Mouse (Mus musculus) heart, embryonic 10.5 days (tissue): ENCODE data around the gene Gaa. TPM values are rescaled to one million over a fixed set of nuclear protein-coding genes. Genes with fewer than 3 reads are reported as not detected.
"Not testable (repeated sequence)": the region's sequence is repeated elsewhere in the genome, so short reads cannot be mapped to it uniquely, and the experiment has no call there.

Source experiments
- DNase-seq: peaks from one replicate; pipeline ENCODE4 v3.0.0-alpha.2; 2017; ENCODE audit warnings: low spot score
- H3K27ac ChIP-seq: fragments of 300-500 bp; sonication (generic); 2 replicates; pipeline ENCODE4 v1.5.1; 2016; ENCODE audit warnings: mild to moderate bottlenecking
- H3K27me3 ChIP-seq: fragments of 300-500 bp; sonication (generic); 2 replicates; pipeline ENCODE4 v1.6.1; 2016; ENCODE audit warnings: mild to moderate bottlenecking; ENCODE audit not compliant: poor library complexity, insufficient read depth, severe bottlenecking
- H3K36me3 ChIP-seq: fragments of 300-500 bp; sonication (generic); 2 replicates; pipeline ENCODE4 v1.6.1; 2016; ENCODE audit warnings: mild to moderate bottlenecking, moderate library complexity
- H3K4me1 ChIP-seq: fragments of 300-500 bp; sonication (generic); 2 replicates; pipeline ENCODE4 v1.6.1; 2016; ENCODE audit warnings: mild to moderate bottlenecking
- H3K4me3 ChIP-seq: fragments of 300-500 bp; sonication (generic); 2 replicates; pipeline ENCODE4 v1.5.1; 2016; ENCODE audit warnings: mild to moderate bottlenecking, moderate library complexity
- H3K9me3 ChIP-seq: fragments of 300-500 bp; sonication (generic); 2 replicates; pipeline ENCODE4 v1.6.1; 2016; ENCODE audit warnings: mild to moderate bottlenecking, moderate library complexity
- WGBS: fragments of 180-500 bp; shearing (Covaris S2); methylation state at CpG from one replicate; pipeline ENCODE4 v1.1.7; 2016; 5-methylcytosine and 5-hydroxymethylcytosine counted together
- polyA plus RNA-seq: library from polyadenylated mRNA; unstranded; fragments of >200 nt; fragmentation: Nextera tagmentation; extraction: Ambion mirVana; gene quantifications from 2 replicates; pipeline ENCODE4 v1.2.1, GENCODE M21; 2016

Gaa gene
- polyA plus RNA-seq, 1 experiment from 2014 or later: 57.3 TPM

GRCm38 (mm10) chr11:119259977-119260376 is 7.7 kb upstream of the Gaa start:
- Histone ChIP-seq H3K27ac (no peak overlapping the region), H3K4me1 (peaks cover 12% of the 10 kb centered on the region), H3K36me3 (no peaks in the 10 kb centered on the region), H3K4me3 (no peak overlapping the region), H3K27me3 (no peaks in the 10 kb centered on the region), H3K9me3 (no peaks in the 10 kb centered on the region)
- no peak for DNase-seq
- WGBS: 82% methylated on average over 8 of the region's 8 CpGs

GRCm38 (mm10) chr11:119264413-119264812 is 3.3 kb upstream of the Gaa start:
- Histone ChIP-seq H3K36me3 (no peaks in the 10 kb centered on the region), H3K27me3 (no peaks in the 10 kb centered on the region), H3K4me1 (peaks cover 22% of the 10 kb centered on the region), H3K27ac (no peak overlapping the region), H3K4me3 (no peak overlapping the region), H3K9me3 (no peaks in the 10 kb centered on the region)
- no peak for DNase-seq
- WGBS: 86% methylated on average over 13 of the region's 13 CpGs

- no peaks in the 10 kb centered on the region for H3K27me3 ChIP-seq
- peaks cover 36% of the 10 kb centered on the region for H3K4me1 ChIP-seq
- no peak overlapping the region for H3K4me3 ChIP-seq
- no peaks in the 10 kb centered on the region for H3K9me3 ChIP-seq
- H3K27ac ChIP-seq: no peak overlapping the region
- no peak for DNase-seq
- WGBS: 75% methylated on average over 7 of the region's 7 CpGs
- H3K36me3 ChIP-seq: peaks cover 13% of the 10 kb centered on the region
These were observed 1.9 kb upstream of the Gaa start for GRCm38 (mm10) chr11:119265811-119266210.

- H3K27ac ChIP-seq: peak overlapping the region; percentile 91; the same call in 1 of the 2 replicates
- DNase-seq: no peak
- peaks cover 22% of the 10 kb centered on the region for H3K36me3 ChIP-seq
- 57% methylated on average over 6 of the region's 6 CpGs for WGBS
- H3K27me3 ChIP-seq: no peaks in the 10 kb centered on the region
- H3K4me3 ChIP-seq: peak overlapping the region; percentile 83; the same call in 1 of the 2 replicates
- peaks cover 44% of the 10 kb centered on the region for H3K4me1 ChIP-seq
- no peaks in the 10 kb centered on the region for H3K9me3 ChIP-seq
These were observed 429 bp upstream of the Gaa start for GRCm38 (mm10) chr11:119267241-119267674.

GRCm38 (mm10) chr11:119268557-119269195 is 989 bp downstream of the Gaa start:
- Histone ChIP-seq H3K4me3 (peak overlapping the region; percentile 83), H3K27ac (peak overlapping the region; percentile 91), H3K27me3 (no peaks in the 10 kb centered on the region), H3K36me3 (peaks cover 35% of the 10 kb centered on the region), H3K9me3 (no peaks in the 10 kb centered on the region), H3K4me1 (peaks cover 44% of the 10 kb centered on the region)
- DNase-seq: no peak
- 89% methylated on average over 16 of the region's 16 CpGs for WGBS

- peaks cover 40% of the 10 kb centered on the region for H3K4me1 ChIP-seq
- not testable (repeated sequence) for H3K27me3 ChIP-seq, H3K9me3 ChIP-seq, H3K27ac ChIP-seq, H3K4me3 ChIP-seq, DNase-seq
- H3K36me3 ChIP-seq: peaks cover 63% of the 10 kb centered on the region
- WGBS: 66% methylated on average over 3 of the region's 3 CpGs
These were observed 4.8 kb downstream of the Gaa start for GRCm38 (mm10) chr11:119272492-119272891.

GRCm38 (mm10) chr11:119273186-119273930 is 5.7 kb downstream of the Gaa start:
- H3K36me3 ChIP-seq: peaks cover 71% of the 10 kb centered on the region
- no peak overlapping the region for H3K4me3 ChIP-seq
- H3K27ac ChIP-seq: no peak overlapping the region
- WGBS: 82% methylated on average over 8 of the region's 8 CpGs
- no peaks in the 10 kb centered on the region for H3K27me3 ChIP-seq
- no peak for DNase-seq
- no peaks in the 10 kb centered on the region for H3K9me3 ChIP-seq
- peaks cover 32% of the 10 kb centered on the region for H3K4me1 ChIP-seq

GRCm38 (mm10) chr11:119281030-119281429 is 13.3 kb downstream of the Gaa start:
- no peaks in the 10 kb centered on the region for H3K9me3 ChIP-seq
- no peak overlapping the region for H3K4me3 ChIP-seq
- no peaks in the 10 kb centered on the region for H3K27me3 ChIP-seq
- peaks cover 17% of the 10 kb centered on the region for H3K4me1 ChIP-seq
- WGBS: 84% methylated on average over 15 of the region's 15 CpGs
- no peak overlapping the region for H3K27ac ChIP-seq
- DNase-seq: no peak
- H3K36me3 ChIP-seq: peaks cover 76% of the 10 kb centered on the region

- Histone ChIP-seq H3K4me3 (no peak overlapping the region), H3K27me3 (no peaks in the 10 kb centered on the region), H3K27ac (peak overlapping the region; percentile 72), H3K9me3 (no peaks in the 10 kb centered on the region), H3K4me1 (peaks cover 27% of the 10 kb centered on the region), H3K36me3 (peaks cover 87% of the 10 kb centered on the region)
- 41% methylated on average over 9 of the region's 9 CpGs for WGBS
- no peak for DNase-seq
These were observed 18.3 kb downstream of the Gaa start for GRCm38 (mm10) chr11:119285791-119286527.

- Histone ChIP-seq H3K9me3 (no peaks in the 10 kb centered on the region), H3K4me3 (no peak overlapping the region), H3K27ac (no peak overlapping the region), H3K27me3 (no peaks in the 10 kb centered on the region), H3K4me1 (peaks cover 27% of the 10 kb centered on the region), H3K36me3 (peaks cover 89% of the 10 kb centered on the region)
- DNase-seq: no peak
- 88% methylated on average over 20 of the region's 20 CpGs for WGBS
These were observed 19.7 kb downstream of the Gaa start for GRCm38 (mm10) chr11:119287207-119287992.

GRCm38 (mm10) chr11:119292861-119293260 is 25.2 kb downstream of the Gaa start:
- H3K27me3 ChIP-seq, DNase-seq, H3K4me3 ChIP-seq, H3K27ac ChIP-seq, H3K4me1 ChIP-seq, H3K9me3 ChIP-seq: not testable (repeated sequence)
- peaks cover 98% of the 10 kb centered on the region for H3K36me3 ChIP-seq
- 90% methylated on average over 8 of the region's 8 CpGs for WGBS

GRCm38 (mm10) chr11:119297996-119298395 is 30.3 kb downstream of the Gaa start:
- H3K9me3 ChIP-seq: no peaks in the 10 kb centered on the region
- WGBS: 82% methylated on average over 6 of the region's 6 CpGs
- no peak for DNase-seq
- no peak overlapping the region for H3K27ac ChIP-seq
- peak overlapping the region; percentile 83; the same call in 1 of the 2 replicates for H3K4me3 ChIP-seq
- peaks cover 14% of the 10 kb centered on the region for H3K4me1 ChIP-seq
- no peaks in the 10 kb centered on the region; the same call in 1 of the 2 replicates for H3K27me3 ChIP-seq
- peaks cover 52% of the 10 kb centered on the region for H3K36me3 ChIP-seq
